Mouse (Mus musculus) thymus, postnatal 14 days (tissue): ENCODE data around the gene Spink4.
"Not testable (repeated sequence)": the region's sequence is repeated elsewhere in the genome, so short reads cannot be mapped to it uniquely, and the experiment has no call there.

ENCODE experiments used
- DNase-seq: peaks from one replicate; pipeline ENCODE4 v3.0.0; 2021

The Spink4 gene

DNA sequence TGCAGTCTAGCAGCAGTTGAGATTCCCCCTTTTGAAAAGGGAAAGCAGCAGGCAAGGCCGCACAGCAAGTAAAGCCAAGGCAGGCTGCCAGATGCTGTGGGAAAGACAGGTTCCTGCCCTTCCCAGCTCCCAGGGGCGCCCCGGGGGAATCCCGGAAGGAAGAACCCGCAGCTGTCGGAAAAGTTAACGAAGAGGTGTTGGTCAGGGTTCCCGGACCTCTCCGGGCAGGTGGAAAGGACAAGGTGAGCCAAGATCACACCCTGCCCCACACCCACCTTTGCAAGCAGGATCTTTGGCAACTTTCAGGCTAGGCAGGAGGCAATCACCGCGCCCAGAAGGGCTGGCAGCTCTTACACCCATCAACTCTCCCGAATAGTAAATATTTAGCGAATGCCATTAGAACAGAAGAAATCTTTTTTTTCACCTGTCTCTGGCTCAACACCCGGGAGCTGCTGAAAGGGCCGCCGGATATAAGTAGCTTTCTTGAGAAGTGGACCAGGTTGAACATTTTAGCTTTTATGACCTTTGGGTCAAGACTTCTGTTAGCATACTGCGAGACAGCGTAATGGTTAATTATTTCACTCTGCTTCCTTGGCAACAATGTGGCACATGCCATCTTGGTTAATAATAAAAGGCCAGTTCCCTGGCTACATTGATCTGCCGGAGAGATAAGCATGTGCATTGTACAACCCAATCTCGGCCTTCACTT, 11.4 kb upstream of the Spink4 start:
- DNase-seq = no peak

DNA sequence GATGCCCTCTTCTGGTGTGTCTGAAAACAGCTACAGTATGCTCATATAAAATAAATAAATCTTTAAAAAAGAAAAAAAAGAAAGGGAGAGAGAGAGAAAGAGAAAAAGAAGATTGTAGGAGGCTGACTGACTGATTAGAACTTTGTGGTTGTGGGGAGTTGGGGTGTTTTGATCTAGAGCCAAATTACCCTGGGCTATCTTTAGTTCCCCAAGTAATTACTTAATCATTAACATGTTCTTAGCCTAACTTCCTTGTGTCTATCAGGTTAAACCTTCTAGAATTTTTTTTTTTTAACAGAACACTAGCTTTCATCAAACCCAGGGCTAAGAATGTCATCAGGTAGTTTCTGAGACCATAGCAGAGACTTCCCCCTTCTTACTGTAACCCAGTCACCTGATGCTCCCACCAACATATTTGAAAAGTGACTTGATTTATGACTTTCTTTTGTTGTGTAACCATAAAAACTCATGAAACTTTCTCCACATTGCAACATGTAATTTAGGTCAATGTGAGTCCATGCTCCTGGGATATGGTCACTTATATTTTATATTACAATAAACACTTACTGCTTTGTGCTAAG, 5.5 kb upstream of the Spink4 start:
- DNase-seq = no peak

DNA sequence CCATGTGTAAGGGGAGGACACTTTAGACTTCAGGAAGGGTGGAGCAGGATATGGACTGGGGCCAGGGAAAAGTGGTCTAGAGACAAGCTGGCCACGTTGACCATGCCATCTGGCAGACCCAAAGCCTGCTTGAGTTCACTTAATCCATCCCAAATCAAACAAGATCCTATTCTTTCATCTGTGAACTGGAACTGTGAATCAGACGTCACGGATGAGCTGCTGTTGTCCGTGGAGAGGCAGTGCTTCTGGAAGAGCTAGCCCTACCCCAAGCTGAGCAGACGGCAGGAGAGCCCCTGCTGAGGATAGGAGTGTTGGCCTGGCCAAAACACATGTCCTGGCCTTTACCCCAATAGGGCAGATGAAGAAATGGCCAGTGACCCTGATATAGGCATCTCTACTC, 3.9 kb upstream of the Spink4 start:
- no peak for DNase-seq

DNA sequence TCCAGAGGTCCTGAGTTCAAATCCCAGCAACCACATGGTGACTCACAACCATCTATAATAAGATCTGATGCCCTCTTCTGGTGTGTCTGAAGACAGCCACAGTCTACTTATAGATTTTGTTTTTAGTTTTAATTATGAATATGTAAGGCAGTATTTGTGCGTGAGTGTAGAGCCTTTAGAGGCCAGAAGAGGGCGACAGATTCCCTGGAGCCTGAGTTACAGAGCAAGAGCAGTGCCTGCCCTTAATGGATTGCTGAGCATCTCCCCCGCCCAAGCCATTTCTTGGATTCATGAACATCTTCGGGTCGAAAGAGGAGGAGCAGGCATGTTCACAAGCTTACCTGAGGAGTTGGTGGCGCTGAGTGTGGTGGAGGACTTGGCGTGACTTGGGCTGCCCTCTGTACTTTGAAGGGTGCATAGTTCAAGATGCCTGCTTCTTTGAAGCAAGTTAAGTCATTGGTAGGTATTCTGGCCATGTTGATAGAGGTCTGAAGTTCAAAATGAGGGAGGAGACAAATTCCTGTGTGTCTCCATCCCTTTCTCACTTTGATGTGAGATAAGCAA, 3.2 kb upstream of the Spink4 start:
- no peak for DNase-seq

DNA sequence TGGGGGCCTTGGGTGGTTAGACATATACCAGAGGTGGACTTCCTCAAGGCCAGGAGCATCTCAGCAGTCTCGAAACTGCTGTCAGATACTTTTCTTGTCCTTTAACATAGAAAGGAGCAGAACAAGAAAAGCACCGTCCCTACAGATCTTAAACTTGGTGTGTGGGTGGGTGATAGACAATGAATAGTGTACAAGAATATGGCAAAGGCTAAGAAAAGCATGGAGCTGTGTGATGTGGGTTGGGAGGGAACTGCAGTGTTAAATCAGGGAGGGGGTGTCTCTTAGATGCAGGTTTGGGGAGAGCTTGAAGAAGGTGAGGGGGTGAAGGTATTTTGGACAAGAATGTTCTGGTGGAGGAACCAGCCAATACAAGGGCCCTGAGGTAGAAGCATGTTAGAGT, 724 bp downstream of the Spink4 start:
- no peak for DNase-seq

DNA sequence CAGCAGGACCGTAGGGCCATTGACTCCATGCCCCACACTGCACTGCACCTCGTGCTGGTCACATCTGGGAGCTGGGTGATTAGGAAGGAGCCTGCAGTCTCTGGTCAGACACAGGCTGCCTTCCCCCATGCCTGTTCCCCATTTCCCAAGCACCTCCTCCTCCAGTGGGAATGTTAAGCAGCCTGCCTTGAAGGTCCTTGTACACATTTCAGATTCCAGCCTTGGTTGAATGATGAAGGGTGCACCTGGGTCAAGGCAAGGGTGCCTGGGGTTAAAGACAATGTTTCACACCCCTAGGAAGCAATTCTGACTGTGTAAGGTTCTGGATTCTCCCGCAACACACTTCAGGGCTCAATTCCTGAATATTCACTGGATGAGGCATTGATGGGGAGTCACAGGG, 1.4 kb downstream of the Spink4 start:
- no peak for DNase-seq

DNA sequence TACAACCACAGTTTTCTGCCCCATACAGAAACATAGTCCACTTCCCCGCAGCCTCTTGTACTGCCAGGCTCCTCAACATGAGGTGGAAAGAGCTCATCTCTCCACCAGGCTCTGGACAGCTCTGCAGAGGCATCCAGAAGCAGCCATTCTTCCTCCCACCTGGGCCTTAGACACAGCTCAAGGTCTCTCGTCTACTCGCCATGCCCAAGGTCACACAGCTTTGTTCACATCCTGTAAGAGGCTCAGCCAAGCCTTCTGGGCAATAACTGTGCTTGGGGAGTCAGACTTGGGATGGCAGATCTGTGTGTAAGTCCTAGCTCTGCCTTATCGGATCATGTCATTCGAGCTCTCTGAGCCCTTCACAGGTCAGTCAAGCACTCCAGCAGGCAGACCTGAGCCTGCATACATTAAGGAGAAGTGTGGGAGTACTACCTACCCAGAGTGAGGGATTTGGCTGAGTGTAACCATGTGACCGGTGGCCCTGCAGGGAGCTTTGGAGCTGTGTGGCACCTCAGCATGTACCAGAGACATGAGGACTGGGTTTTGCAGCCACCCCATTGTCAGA, 3.3 kb downstream of the Spink4 start:
- no peak for DNase-seq

DNA sequence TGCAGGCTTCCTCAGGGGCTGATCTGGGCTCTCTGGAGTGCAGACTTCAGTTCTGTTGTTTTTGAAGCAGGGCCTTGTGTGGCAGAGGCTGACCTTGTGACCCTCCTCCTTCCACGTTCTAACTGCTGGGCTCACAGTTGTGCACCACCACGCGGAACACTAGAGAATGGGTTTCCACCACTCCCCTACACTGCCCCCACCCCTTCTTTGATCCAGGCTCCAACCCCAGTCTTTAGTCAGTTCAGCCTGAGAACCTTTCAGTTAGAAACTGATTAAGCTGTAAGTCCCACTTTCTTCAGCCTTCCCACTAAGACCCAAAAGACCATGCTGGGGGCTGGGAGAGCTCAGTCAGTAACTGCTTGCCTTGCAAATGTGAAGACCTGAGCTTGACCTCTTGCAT, 5.7 kb downstream of the Spink4 start:
- no peak for DNase-seq

DNA sequence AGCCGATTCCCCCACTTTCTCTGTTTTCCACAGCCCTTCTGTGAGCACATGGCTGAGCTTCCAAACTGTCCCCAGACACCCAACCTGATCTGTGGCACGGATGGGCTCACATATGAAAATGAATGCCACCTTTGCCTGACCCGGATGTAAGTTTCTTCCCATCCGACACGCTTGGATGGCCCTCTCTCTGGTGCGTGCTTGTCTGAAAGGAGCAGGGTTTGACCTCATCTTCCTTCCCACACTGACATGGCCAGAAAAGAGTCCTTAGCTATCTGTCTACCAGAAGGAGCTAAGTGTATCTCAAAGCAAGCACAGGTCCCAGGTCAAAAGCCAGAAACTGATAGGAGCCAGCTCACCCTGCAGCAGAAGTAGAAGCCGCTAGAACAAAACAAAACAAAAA, 9.2 kb downstream of the Spink4 start:
- no peak for DNase-seq

DNA sequence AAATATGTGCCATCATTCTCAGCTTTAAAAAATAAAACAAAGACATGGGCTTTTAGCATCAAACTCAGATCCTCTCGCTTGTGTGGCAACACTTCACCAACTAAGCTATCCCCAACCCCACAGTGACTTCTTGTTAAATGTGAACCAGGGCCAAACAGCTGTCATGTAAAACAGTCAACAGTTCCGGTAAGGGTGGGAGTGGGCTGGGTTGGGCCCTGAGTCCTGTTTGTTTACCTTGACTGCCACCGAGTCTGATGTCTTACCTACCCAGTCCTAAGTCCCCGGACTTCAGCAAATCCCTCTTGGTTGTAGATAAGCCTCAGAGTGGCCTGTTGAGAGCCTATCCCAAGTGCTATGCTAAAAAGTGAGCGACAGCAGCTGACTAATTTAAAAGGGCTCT, 13.8 kb downstream of the Spink4 start:
- no peak for DNase-seq

DNA sequence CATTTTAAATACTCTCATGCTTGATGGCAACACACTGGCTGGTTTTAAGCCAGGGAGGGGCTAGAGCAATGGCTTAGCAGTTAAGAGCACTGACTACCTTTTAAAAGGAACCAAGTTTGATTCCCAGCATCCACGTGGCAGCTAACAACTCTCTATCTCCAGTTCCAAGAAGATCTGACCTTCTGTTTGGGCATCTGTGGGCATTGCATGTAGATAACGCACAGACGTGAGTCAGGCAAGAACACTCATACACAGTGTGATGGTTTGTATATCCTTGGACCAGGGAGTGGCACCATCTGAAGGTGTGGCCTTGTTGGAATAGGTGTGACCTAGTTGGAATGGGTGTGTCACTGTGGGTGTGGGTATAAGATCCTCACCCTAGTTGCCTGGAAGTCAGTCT, 14.5 kb downstream of the Spink4 start:
- DNase-seq = not testable (repeated sequence)

DNA sequence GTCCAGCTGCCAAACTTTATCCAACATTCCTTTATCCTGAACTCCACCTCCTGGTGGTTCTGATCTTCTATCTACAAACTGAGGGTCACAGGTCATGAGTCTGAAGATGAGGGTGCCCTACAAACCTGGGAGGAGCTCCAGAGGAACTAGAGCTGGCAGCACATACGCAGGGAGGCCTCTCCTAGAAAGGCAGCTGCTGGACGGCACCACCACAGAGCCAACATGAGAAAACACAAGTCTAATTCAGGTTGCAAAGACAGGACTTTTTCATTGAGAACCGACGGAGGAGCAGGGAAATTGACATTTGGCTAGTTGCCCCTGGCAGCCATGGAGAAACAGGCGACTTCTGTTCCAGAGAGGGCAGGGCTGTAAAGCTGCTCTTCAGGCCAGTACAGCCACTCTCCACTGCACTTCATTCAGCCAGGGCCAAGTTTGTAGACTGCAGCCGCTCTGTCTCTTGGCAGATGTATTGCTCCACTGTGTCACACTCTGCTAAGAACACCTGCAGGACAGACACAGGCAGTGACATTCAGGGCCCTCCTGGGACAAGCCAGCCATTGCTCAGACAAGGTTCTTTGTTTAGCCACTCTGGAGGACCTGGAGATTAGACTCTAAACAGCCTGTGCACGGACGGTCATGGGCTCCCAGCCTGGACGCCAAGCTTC, 16.5 kb downstream of the Spink4 start:
- no peak for DNase-seq

DNA sequence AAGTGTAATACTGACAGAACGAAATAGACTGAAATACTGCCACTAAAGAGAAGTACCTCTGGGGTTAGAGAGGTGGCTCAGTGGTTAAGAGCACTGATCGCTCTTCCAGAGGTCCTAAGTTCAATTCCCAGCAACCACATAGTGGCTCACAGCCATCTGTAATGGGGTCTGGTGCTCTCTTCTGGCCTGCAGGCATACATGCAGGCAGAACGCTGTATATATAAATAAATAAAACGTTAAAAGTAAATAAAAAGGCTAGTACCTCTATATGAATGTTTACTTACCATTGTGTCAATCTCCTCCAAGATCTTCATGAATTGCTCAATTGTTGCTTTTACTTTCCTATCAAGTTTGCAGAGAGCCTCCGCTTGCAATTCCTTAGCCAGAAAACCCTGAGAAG, 18.9 kb downstream of the Spink4 start:
- DNase-seq = no peak

DNA sequence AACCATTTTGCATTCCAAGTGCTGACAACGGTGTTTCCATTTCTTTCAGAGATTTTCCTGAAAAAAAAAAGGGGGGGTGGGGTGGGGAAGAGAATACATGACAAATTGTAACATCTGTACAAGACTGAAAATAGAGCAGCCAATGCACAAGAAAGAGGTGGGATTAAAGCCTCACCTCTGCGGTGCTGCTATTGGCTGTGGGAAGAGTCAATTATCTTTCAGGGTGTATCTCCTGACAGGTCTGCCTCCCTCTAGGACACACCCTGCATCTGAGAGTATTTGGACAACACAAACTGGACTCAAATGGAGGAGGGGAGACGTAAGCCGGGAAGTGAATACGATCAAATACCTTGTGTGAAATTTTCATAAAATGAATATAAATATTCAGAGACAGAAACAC, 23.8 kb downstream of the Spink4 start:
- DNase-seq = no peak

DNA sequence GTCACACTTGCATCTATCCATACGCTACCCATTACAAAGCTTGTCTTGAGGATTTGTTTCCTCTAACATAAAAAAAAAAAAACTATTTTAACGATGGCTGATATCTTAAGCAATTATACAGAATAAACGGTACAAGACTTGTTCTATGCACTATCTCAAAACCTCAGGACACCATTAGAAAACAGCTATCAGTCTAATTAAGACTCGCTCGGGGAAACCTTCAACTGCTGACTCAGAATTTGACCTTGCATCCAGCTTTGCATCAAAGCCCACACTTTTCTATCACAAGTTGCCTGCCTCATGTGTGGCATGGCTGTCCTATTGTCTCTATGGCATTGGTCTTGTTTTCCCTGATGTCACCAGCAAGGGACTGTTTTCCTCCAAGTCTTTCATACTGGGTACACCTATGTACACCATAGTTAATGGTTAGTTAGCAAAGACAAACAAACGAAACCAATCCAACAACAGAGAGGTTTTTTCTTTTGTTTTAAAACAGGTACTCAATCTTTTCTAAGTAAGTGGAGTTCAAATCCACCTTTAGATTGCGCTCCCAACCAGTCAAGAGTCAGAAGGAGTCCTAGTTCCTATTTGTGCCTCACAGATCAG, 26.8 kb downstream of the Spink4 start:
- DNase-seq = no peak

DNA sequence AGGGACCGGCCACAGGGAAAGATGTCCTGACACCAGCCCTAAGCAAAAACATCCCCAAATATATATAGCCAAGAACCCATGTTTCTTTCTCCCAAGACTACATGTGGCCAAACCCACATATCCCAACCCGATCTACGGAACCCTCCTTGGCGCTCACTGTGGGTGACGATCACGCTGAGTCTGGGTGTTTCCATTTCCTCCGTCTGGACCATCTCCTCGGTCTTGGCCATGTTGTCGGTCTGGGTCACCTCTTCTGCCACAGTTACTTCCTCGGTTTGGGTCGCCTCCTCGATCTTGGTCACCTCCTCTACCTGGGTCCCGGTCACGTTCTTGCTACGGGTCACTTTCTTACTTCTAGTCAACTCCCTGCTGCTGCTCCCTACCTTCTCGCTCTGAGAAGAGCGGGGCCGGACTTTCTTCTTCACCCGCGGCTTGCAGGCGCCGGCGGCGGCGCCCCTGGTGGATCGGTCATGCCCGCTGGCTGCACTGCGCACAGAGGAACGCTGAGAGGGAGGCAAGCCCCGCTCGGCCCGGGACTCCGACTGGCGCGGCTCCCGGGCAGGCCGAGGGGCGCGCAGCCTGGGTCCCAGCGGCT, 27.8 kb downstream of the Spink4 start:
- DNase-seq = no peak

DNA sequence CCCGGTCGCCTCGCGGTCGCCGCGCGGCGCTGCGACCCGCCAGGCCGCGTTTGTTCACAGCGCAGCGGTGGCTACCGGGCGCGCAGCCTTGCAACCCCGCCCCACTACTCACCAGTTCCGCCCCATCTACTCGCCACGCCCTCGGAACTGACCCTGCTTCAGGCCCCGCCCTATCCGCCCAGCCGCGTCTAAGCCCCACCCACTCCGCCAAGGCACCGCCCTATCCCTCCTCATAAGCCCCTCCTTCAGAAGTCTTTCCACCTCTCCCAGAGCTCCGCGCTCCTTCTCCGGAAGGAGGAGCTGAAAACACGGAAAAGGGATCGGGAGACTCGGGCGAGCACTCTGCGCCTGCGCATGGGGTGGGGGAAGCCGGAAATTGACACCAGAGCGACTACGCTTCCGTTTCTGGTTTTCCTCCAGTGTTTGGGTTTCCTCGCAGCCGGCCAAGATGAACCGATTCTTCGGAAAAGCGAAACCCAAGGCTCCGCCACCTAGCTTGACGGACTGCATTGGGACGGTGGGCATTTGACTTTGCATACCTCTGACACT, 28.4 kb downstream of the Spink4 start, which contains the start of the genes Bag1 and Chmp5:
Gene Bag1, minus strand, starts transcription at position 135 of the 549 bp plus-strand sequence.
Gene Chmp5, plus strand, starts transcription at position 248 of the 549 bp plus-strand sequence.
- peak; percentile 99 for DNase-seq

DNA sequence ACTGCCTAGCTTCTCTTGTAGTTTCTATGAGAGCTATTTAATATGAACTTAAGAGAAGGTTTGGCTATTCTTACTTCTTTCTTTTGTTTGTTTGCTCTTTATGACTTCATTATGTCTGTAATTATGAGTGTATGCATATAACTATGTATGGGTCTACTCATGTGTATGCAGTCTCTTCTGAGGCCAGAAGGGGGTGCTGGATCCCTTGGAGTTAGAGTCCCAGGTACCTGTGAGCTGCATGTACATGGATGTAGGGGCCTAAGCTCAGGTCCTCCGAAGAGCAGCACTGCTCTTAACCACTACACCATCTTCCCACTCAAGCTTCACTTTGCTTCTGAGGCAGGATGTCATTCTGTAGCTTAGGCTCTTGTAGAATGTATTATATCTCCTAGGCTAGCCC, 33.7 kb downstream of the Spink4 start:
- DNase-seq = peak; percentile 40

DNA sequence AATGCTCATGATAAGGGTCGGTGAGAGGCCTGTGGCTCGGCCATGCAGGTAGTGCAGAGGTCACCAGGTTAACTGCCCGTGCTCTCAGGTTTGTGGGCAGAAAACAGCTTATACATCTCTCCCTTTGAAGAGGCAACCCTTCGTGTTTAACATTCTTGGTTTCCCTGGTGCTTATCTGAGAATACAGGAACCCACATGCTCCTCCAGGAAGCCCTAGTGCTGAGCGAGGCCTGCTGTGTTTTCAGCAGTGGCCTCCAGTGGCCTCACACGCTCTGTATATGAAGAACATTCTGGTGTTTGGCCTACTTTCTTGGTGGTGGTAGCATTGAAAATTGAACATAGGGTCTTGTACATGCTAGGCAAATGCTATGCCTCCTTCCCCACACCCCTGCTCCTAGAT, 36.1 kb downstream of the Spink4 start:
- DNase-seq = no peak

DNA sequence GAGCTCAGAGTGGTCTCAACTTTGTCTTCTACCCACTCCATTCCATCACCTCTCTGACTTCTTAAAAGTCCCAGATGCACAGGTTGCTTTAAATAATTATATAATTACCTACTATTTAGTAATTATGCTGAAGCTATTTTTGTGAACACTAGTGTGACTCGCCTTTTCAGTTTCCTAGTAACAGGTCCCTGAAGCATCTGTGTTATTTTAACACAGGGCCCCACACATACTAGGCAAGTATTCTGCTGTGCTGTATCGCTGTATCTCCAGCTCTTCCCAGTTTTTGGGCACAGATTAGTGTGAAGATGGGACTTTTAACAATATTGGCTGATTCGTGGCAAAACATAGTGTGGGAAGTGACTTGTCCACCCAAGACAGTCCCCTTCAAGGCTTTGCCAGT, 43.7 kb downstream of the Spink4 start:
- no peak for DNase-seq

DNA sequence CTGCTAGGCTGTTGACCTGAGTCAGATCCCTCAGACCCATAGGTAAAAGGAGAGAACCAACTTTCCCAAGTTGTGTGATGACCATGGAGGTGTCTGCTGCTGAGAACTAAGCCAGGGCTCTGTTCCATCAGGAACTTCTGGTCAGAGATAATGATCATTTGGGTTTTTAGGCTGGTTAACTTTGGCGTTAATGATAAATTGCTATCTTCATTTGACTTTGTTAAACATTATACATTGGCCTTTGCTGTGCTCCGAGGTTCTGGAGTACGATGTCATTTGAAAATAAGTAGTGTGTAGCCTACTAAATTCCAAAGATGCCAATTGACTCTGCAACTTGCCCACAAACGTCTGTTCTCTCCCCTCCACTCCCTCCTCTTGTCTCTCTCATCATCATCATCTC, 49.3 kb downstream of the Spink4 start:
- DNase-seq = no peak

DNA sequence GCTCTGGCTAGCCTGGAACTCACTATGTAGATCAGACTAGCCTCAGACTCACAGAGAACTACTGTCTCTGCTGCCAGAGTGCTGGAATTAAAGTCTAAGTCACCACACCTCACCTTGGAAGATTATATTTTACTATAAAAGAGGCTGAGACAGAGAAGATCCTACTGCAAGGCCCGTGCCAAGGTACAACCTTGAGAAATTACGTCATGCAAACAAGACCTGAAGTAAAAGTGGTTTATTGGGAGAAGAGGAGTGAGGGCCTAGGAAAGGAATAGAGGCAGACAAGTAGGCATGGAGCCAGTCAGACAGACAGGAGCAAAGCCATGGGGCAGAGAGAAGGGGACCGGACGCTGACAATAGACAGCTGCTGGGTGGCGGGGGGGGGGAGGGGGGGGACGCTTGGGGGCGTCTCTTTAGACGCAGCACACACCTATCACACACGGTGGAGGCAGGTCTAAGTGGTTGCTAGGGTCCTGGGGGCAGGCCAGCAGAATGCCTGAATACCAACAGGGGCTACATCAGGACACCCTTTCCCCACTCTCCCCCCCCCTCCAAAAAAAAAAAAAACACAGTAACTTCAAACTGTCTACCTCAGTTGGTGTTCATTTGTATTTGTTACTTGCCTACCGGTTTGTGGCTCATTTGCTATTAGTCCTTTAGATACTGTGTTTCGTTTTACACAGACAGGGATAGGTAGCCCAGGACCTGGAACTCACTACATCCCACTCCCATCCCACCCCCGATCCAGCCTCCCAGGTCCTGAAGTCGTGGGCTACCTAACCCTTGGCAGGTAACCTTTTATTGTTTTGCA, 50.1 kb downstream of the Spink4 start:
- no peak for DNase-seq
